Mouse (Mus musculus): ENCODE measurements at regions not wholly inside any gene's neighbourhood (a gene's known extent, or its start where the extent isn't known, plus 50 kb on each side); places are given as distances from the start of the nearest gene placed in this dataset.
A peak's percentile ranks its signal among the peaks of the same experiment; 100 is the strongest.

DNA sequence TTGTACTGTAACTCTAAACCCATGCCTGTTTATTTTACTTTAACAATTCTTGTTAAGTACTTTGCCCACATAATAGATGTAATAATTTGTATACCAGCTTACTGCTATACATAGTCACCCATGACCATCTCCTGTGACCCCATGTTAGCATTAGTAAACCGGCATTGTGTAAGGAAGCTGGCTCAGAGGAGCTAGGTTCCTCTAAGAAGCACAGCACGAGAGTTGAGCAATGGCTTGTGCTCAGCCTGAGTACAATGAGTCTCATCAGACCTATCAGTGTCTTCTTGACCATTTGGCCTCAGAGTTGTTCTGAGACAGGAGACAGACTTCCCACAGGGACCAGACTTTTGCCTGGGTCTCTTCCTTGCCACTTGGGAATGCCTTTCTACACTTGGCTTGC is 279.6 kb downstream of the Maf start:
- DNase-seq (ENCODE audit: low spot score), result no peak

DNA sequence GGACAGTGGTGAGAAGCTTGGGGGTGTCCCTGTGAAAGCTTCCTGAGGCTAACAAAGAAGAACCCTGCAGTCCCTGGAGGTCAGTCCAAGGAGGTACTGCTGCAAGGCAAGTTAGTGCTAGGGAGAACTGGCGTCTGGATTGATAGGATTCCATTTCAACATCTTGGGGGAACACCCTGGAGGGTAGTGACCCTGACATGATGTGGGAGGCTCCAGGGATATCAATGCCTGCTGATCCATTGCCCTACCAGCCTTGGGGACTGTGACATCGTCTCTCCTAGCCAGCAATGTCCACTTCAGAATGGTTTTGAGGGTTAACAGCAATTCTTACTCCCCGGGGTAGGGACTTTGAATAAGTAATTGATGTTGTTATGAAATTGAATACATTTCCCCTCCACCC is 280.1 kb downstream of the Maf start:
- no peak for DNase-seq (ENCODE audit: low spot score)

- DNase-seq (ENCODE audit: low spot score), result no peak
Measured at GRCm38 (mm10) chr8:115426543-115426942, 281.1 kb downstream of the Maf start.

DNA sequence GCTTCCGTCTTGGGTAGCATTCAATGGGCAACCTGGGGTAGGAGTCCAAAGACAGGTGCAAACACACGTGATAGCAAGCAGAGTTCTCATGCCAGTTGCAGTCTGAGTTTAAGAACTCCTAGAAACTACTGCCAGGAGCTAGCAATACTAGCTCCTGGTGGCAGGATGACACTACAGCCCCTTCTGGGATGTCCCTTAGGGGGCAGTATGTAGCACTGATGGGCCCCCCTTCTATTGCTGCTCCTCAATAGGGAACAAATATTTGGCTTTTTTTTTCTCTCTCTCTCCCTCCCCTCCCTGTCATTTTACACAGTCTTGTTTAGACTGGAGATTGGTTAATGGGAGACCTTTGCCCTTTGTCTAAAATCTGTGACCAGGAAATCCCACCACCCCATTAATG is 282.2 kb downstream of the Maf start:
- DNase-seq (ENCODE audit: low spot score), result no peak

DNA sequence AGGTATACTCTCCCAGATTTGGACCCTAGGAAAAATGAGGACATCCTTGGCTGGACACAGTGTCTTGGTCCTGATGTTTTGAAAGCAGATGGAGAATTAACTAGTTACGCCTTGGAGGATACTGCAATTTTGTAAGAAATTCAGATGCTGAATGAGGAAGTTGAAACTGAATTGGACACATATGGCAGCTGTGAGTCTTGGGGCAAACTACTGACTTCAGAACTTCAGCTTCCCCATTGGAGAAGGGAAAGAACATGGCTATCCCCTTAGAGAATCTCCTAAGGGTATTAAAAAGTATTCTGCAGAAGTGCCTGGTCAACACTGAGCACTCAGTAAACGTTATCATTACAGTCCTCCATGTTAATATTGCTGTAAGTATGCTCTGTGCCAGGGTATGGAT is 283.9 kb downstream of the Maf start:
- DNase-seq (ENCODE audit: low spot score), result no peak

DNA sequence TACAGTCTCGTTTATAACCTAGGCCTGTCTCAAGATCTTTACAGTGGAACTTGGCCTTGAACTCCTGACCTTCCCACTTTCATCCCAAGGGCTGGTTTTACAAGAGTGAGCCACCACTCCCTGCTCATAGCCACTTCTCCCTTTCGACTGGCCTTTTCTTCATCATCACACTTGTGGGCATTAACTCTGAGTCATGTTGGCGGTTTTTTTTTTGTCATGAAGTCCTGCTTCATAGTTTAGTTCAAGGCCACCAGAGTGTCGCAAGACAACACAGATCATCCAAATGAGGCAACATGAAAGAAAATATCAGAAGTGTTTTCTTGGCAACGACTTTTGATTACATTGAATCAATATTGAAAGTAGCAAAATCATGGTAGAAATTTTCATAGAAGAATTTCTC is 284.5 kb downstream of the Maf start:
- no peak for DNase-seq (ENCODE audit: low spot score)

DNA sequence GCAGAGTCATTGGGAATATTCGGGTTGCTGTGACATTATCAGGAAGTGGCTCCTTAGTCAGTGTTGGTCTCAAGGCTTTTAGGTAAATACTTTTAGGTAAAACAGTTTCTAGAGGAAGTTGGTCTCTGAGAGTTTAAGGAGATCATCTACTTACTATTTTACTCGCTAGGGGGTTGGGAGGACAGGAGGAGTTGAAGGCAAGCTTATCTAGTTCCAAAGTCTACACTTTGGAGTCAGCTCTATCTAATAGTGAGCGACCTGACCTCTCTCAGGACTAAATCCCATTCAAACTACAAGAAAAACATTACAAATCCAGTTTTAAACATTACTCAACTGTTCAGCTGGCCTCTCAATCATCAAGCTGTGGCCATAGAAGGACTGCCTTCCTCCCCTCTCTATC is 287.1 kb downstream of the Maf start:
- DNase-seq (ENCODE audit: low spot score), result no peak

DNA sequence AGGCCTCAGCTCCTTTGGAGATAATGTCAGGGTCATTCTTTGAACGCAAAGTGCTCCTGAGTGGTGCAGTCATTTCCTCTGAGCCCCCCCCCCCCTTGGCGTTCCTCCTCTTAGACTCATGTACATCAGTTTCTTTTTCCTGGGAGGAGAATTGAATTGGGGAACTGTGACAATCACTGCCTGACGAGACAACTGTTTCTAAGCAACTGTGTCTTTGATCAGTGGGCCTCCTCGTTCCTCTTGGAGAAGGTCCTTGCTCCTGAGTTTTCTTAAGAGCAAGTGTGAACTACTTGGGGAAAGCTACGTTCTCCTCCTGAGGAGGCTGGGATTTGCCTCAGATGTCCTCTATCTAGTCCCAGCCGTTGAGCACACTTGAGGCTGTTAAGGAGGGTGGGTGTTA is 287.5 kb downstream of the Maf start:
- no peak for DNase-seq (ENCODE audit: low spot score)

DNA sequence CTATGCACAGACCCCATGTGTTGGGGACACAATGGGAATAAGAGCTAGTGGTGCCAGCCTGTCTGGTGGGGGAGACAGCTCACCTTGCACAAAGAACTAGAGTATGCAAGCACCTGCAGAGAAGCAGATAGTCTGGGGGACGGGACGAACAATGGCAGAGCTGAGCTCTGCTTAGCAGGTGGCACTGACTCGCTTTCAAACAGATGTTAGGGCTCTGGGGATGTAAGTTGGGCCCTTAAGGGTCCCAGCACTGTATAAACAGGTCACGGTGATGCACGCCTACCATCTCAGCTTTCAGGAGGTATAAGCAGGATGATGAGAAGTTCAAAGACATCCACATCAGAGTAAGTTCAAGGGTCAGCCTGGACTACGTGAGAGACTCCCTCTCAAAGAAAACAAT is 289.5 kb downstream of the Maf start:
- DNase-seq (ENCODE audit: low spot score), result no peak

DNA sequence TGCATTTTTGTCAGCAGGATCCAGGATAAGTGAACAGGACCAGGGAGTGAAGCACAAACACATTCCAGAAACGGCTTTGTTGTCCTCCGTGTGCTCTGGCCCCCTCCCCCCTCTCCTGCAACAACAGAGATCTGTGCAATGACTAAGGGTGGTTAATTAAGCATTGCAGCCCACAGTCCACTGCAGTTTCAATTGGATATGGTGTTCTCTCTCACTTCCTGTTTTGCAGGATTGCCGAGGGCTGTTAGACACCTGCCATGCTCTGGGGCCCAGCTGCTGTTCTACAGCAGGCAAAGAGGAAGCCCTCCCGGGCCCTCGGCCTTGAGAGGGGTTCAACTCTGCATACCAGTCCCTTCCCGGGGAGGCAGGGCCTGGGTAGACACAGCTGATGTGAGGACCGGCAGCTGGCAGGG is 293.5 kb downstream of the Maf start:
- no peak for DNase-seq (ENCODE audit: low spot score)

DNA sequence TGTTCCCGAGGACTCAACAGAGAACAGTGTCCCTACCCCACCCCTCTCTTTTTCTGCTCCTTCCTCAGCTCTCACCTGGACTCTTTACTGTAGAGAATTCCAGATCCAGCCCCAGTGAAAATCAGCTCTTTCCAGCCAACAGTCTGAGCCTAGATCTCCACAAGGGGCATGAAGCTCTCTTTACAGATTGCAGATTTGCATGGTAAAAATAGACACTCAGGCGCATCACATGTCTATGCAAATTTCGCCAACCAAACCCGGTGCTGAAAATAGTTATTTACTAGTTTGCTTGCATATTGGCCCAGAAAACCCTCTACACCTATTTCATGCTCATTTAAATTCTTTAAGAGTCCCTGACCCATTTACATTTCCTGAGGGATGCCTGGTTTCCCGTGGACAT is 295.8 kb downstream of the Maf start:
- no peak for DNase-seq (ENCODE audit: low spot score)

DNA sequence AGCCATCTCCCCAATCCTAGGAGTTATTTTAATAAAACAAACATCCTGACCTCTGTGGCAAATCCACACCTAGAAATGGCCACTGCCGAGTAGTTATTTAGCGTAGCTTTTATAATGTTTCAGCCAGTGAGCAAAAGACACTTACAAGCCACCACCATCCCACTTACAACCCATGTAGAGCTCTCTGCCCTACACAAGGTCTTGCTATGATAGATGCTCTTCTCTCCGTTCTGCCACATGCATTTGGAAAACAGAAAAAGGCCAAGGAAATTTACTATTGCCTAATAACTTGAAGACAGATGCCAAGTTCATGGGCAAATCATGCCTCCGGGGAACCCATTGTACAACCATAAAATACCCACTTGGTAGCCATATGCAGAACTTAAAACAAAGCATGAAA is 296.5 kb downstream of the Maf start:
- DNase-seq (ENCODE audit: low spot score), result no peak

GRCm38 (mm10) chr8:115410191-115410590 is 297.4 kb downstream of the Maf start:
- DNase-seq (ENCODE audit: low spot score), result no peak

- DNase-seq (ENCODE audit: low spot score), result no peak
Measured at GRCm38 (mm10) chr8:115407535-115407934, 300.1 kb downstream of the Maf start.

- DNase-seq (ENCODE audit: low spot score), result no peak
Measured at GRCm38 (mm10) chr8:115403601-115404000, 304.0 kb downstream of the Maf start.

- DNase-seq (ENCODE audit: low spot score), result peak; percentile 25
Measured at GRCm38 (mm10) chr8:115402471-115403197, 305.0 kb downstream of the Maf start.
